Mouse (Mus musculus) CD4-positive helper T cell, adult 2 months (primary cell): ENCODE results near the gene Rps19bp1.

Experiments used
- DNase-seq: peaks from one replicate; pipeline ENCODE4 v3.0.0-alpha.2; 2012; ENCODE audit warnings: low read depth, missing footprints, low spot score

Gene Rps19bp1

DNA sequence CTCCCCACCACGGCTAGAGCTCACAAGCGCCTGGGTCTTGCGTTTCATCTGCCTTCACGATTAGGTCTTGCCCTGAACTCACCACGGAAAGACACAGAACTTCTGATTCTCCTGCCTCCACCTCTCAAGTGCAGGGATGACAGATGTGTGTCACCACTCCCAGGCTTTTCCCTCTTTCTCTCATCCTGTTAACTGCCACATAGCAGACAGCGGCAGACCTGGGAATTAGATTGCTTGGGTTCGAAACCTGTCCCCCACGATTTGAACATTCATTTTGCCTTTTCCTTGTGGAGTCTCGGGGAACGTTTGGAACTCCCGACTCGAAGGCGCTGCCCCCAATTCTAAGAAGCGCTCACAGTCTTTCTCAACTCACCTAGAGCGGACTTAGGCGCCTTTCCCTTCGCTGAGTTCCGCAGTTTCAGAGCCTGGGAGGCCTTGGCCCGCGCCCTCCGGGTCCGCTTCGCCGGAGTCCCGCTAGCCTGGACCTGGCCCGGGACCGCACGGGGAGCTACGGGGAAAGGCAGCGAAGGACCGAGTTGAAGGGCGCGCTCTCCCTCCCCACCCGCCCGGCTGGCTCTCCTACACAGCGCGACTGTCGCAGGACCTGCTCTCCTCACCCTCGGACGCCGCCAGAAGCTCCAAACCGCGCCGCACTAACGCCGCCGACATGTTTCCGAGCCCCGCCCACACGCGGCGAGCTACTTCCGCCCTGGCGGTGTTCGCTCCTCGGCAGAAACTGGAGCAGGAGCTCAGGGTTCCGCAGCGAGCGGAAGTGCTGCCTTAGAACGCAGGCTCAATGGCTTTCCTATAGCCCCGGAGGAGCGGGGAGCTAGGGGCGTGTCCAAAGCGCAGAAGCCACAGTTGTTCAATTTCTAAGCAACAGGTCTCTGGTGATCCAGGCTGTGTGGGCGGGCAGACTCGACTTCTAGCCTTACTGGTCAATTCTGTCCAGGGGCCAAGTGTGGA lies at the start of gene Rps19bp1:
Gene Rps19bp1 (minus strand): TSS at position 706 of the 966 bp plus-strand sequence.
- DNase-seq, result peak; percentile 97

DNA sequence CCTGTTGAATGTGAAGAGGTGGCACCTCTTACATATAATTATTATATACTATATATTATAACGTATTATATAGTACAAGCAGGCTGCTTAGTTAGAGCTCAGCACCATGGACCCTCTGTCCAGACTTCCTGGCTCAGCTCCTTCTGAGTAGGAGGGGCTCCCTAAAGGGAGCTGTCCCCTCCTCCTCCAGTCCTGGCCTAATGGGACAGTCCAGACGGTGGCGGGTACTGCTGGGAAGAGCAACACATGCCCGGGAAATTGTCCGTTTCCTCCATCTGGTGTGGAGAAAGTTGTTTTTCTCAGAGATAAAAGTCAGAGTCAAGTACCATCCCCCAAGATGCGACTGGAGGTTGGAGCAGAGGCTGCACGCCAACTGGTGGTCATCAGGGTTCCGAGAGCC lies 42.0 kb upstream of the Rps19bp1 start:
- no peak for DNase-seq

DNA sequence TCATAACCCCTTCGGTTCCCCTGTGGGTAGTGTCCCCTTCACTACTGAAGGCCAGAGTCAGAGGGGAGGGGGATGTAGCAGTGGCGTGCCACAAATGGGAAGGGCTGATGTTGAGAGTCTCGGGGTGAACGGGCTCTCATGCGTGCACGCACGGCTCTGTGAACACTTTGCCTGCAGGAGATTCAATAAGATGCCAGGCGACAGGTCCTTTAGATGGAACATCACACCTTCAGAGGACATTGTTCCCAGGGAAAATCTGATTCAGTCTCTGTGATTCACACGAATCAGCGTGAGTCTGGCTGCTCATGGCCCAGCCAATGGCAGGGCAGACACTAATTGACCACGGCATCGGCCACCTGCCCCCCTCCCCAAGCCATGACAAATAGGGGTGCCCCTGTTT lies 40.1 kb upstream of the Rps19bp1 start:
- DNase-seq, result no peak

DNA sequence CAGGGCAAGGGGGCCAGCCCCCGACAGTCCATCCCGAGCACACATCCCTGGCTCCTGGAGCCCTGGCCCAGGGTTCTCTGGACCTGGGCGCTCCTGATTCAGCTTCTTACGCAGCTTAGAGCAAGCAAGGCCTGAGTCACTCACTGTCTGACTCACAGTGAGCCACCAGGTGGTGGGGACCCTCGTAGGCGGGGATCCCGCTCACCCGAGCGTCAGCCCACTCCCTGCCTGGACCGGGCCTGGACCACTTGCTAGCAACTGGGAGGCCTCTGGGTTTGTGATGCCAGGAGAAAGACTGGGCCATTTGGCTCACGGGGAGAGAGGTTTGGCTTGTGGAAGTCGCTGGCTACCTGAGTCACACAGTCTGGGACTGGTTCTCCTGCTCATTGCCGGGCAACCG lies 39.7 kb upstream of the Rps19bp1 start:
- no peak for DNase-seq

DNA sequence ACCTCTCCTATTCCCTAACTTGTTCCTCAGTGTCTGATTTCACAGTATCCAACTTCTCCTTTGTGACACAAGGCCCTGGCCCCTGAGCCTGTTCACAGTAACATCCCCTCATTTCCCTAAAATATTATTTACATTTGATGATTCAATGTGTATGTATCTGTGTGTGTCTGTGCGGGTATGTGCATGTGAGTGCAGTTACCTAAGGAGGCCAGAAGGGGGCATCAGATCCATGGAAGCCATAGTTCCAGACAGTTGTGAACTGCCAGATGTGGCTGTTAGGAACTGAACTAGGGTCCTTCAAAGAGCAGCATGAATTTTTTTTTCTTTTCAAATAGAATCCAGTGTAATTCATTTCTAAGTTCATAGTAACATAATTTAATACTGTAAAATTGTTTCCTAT lies 33.0 kb upstream of the Rps19bp1 start:
- no peak for DNase-seq

DNA sequence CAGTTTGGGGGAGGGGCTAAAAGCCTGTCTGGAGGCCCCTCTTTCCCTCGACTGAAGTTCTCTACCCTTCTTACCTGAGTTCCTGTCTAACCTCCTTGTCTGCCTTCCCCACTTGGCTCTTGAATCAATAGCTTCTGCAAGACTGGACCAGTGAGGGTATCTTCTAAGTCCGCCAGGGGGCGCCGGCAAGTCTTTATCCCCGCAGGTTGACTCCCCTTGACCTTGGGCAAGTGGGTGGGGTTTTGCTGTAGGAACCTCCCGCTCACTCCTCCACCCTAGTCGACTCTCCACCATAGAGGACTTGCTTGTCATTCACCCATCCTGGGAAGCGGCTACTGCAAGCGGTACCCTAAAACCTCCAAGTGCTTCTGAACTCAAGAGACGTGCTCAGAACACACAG lies 25.3 kb upstream of the Rps19bp1 start:
- peak; percentile 81 for DNase-seq

DNA sequence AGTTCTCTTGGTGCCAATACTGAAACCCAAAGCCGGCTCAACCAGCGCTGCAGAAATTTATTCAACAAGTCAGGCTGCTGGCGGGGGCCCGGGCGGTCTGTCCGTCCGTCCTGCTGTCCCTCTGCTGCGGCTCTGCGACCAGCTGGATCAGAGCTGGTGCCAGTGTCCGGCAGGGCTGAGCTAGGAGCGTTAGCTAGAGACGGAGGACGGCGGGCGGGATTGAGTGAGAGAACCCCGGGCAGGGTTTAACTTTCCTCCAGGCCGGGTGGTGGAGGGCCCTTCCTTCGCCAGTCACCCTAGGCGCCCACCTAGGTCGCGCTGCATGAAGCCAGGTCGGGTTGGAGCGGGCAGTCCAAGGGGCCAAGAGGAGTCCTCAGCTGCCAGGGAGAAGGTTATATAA lies 23.9 kb upstream of the Rps19bp1 start:
- DNase-seq, result no peak

DNA sequence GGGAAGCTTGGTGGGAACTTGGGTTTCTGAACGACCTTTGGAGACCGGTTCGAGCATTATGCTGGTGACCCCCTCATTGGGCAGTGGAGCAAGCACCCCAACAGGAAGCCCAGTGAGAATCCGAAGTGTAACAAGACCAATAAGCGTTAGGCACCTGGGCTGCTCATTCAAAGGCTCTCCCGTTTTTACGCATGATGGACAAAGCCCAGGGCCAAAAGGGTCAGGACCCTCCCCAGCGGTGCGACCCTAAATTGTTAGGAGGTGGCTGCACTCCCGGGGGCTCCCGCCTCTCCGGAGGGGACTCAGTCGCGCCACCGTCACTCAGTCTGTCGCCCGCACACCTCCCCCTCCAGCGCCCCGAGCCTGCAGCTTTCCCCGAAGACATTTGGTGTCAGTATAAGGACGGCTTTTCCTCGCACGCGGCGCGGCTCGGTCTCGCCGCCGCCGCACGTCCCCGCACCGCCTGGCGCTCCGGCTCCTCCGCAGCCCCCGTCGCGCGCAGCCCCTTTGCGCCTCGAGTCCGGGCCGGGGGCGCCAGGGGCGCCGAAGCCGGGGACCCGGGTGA lies 22.8 kb upstream of the Rps19bp1 start, which contains the start of gene Cacna1i:
Gene Cacna1i (plus strand): TSS at position 388 of the 565 bp plus-strand sequence.
- no peak for DNase-seq

DNA sequence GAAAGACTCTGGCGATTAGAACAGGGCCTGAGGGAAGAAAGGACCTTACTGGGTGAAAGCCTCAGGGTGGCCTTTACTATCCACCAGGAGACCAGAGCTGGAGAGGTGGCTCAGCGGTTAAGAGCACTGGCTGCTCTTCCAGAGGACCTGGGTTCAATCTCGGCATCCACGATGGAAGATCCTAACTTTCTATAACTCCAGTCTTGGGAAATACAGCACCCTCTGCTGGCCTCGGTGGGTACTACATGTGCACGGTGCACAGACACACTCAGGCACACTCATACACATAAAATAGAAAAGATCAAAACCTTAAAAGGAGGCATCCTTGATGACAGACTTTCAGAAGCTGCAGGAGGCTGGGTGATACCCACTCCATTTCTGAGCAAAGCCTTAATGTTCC lies 16.5 kb upstream of the Rps19bp1 start:
- peak; percentile 43 for DNase-seq

DNA sequence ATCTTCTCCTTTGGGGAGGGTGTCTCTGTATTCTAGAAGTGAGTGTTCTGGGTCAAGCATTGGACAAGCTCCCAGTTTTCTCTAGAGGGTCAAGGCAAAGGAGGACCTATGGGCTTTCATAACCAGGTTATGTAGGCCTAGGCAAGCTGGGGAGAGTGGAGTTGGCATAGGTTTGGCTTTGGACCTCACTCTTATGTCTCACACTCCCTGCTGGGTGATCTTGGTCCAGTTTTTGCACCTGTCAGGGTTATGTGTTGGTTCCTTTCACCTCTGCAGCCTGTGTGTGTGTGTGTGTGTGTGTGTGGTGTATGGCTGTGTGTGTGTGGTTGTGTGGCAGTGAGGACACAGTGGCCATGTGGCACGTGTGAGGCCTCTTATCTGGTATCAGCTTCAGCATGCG lies 14.9 kb upstream of the Rps19bp1 start:
- no peak for DNase-seq

DNA sequence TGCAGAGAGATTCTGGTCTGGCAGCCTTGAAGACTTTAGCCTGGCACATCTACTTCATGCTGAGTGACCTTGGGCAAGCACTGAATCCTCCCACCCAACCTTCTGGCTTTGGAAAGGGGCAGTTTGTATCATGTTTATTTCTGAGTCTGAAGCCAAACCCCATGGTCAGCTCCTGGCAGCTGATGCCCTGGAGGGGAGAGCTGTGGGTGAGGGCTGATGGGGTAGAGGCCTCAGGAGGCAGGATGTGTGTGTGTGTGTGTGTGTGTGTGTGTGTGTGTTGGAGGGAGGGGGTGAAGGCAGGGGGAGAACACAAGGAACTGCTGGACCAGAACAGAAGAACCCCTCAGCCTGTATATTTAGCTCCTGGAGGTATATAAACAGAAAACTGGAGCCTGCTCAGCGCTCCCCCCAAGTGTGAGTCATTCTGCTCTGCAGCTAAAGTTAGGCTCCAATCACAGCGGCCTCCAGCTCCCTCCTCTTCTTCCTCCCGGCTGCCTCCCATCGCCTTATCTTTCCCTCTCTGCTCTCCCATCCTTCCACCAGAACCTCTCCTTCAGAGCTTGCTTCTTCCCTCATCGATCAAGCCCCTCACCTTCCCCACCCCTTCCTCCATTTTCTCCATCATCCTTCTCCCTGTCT lies 14.1 kb upstream of the Rps19bp1 start:
- DNase-seq, result no peak

DNA sequence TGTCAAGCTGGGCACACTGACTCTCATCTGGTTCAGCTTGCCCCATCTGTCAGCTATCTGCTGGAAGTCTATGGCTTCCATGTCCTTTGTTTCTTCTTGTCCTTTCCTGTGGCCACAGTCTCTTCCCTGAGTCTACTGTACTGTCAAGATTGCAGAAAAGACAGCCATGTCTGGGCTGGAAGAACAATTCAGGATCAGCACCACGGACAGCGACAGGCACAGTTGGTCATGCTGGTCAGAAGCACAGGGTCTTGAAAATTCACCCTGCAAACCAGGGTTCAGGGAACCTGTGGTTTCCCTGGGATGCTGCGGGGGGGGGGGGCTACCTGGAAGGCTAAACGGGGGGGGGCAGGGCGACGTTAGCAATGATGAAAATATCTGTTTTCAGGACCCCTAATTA lies 13.5 kb upstream of the Rps19bp1 start:
- peak; percentile 40 for DNase-seq

DNA sequence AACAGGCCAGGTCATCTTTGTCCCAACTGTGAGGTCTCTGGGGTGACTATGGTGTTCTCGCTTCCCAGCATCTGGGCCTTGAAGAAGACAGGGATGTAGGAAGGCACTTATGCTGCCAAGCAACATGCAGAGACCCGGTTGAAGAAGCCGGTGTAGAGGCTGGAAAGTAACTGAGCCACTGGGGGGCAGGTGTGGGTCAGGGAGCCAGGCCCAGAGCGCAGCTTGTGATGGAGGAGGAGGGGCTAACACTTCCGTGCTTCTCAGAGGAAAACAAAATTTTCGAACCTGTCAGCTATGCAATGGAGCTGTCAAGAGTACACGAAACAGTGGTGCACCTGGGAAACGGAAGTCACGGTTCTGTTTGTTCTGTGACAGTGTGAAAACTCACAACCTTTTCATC lies 13.0 kb upstream of the Rps19bp1 start:
- peak; percentile 28 for DNase-seq

DNA sequence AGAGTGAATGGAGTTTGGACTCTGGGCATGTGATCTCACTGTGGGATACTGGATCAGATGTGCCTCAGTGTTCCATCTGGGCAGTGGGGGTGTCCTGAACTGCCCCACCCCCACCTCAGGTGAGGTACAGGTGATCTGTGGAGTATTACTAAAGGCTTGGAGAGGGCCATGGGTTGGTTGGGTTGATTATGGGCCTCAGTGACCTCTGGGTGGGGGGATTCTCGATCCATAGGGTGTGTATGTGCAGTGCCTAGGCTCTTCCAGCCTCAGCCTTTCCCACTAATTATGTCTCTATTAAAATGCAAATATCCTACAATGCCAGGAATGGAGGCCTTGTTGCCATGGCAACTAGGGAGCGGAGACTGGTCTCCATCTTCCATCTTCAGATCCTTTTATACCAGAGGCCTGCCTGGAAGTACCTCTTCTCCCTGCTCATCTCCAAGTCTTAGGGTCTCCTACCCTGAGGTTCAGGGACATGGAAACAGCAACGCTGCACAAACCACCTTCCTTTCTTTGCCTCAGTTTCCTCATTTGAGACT lies 7.8 kb upstream of the Rps19bp1 start:
- DNase-seq, result no peak

DNA sequence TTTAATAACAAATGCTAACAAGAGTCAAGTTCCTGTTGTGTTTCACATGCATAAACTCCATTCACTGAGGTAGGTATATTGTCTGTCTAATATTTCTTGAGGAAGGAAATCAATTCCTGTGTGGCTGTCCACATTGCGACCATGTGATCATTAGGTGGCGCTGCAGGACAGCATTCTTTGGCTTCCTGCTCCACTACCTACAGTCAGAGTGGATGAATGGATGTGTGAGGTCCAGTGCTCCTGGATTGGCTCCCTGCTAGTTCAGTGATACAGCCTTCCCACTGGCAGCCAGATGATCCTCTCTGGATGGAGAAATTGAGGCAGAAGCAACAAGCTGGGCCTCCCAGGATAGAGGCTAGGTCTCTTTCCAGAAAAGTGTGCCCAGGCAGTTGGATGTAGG lies 2.2 kb upstream of the Rps19bp1 start:
- peak; percentile 75 for DNase-seq

DNA sequence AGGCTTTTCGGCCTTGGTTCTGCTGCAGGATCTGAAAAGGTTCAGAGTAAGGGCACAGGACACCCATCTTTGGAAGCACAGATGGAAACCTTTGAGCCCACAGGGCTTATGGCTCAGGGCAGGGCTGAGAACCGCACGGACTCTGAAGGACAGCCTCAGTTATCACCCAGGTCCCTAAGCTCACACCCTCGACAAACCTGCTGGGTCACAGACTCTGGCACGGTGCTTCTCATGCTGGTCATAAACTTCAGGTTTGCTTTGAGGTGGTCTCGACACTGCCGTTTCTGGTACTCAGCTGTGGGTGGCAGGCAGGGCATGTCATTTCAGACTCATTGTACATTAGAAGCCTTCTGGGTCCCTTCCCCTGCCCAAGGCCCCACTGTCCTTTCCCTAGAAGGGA lies 3.0 kb downstream of the Rps19bp1 start:
- DNase-seq, result no peak

DNA sequence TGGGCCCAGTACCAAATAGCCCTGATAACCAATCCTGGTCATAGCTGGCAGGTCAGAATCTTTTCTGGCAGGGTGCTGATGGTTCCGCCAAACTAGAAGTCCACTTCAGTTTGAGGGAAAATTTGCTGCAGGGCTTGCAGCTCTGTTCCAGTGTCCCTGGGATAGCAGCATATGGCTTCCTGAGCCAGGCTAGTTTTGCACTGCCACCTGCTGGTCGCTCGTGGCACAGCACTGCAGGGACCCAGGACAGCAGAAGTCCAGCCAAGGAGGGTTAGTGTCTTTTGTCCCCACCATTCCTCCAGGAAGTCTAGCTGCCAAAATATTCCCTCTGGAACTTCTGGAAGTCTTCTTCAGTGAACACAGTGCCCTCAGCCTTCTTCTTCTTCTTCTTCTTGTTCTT lies 3.4 kb downstream of the Rps19bp1 start:
- peak; percentile 76 for DNase-seq

DNA sequence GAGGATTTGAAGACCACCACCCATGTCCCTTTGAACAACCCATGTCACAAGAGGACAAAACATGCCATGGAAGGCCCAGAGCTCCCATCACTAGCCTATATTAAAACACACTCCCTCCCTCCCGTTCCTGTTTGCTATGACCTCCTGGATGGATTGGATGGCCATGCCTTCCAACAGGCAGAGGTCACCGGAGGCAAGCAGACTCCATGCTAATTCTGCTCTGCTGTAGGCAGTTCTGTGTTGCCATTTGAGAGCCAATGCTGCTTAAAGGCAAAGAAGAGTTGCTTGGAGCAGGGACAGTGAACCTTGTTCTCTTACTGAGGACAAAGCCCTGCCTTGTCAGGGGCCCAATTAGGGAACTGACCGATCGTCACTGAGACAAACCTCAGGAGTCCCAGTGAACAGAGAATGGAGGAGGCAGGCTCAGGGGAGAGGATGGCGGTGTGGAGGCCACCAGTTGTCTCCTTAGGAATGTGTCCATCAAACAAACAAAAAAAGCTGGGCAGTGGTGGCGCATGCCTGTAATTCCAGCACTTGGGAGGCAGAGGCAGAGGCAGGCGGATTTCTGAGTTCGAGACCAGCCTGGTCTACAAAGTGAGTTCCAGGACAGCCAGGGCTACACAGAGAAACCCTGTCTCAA lies 4.6 kb downstream of the Rps19bp1 start:
- DNase-seq, result no peak

DNA sequence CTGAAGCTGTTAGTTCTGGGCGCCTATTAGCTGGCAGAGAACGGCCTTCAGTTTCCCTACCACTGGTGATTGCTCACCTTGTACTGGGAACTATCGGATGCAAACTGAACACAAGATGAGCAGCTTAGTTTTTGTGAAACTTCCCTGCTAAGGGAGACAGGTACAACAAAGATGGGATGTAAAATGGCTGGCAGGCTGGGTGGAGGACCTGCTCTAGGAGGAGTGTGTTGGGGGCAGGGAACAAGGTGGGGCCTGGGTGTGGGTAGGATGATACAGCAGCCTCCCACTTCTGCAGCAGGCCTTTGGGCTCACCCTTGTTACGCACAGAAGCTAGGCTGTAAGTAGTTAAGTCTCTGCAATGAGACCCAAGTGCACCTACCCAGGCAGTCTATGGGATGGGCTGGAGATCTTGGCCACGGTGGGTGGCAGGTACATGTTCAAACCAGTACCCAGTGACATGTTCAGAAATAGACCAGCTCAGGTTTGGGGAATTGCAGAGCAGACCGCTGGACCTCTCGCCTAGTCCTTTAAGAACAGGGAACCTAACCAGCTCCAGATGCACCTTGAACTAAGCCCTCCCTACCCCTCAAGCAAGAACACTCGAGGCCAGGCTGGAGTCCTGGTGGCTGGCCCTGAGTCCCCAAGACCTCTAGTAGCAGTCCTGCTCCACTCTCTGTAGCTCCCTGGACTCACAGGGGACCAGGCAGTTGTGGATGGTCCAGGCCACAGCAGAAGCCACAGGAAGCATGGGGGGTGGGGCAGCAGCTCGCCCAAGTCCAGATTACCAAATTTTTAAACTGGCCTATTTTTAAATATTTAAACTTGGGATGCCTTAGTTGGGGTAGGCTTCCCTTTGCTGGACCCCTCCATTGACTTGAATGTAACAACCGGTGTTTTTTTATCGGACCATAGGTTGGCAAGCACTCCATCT lies 5.6 kb downstream of the Rps19bp1 start:
- DNase-seq, result peak; percentile 46

DNA sequence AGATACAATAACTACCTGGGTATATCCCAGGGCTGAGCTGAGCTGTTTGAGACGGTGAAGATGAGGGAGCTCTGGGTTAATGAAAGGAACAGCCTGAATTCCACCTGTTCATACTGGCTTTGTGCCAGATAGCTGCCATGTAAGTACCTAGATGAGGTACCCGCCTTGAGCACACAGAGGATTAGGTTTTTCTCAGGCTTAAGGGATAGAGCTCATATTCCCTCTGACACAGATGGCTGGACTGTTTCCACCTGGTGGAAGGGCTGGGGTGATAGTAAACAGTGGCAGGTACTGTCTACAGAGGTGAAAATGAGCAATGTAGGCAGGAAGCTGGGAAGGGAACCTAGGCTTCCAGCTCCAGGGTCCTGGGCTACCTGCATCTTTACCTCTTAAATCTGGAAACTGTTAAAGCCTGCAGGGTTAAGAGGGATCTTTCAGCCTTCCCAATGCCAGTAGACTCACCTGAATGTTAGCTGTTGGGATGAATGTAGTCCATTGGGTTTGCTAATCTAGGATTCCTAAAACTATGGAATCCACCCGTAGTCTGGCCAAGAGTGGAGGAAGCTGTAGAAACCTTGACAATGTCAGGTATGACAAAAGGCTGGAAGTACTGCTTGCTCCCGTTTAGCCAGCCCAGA lies 6.4 kb downstream of the Rps19bp1 start:
- peak; percentile 49 for DNase-seq
